In the genomic region with DNA sequence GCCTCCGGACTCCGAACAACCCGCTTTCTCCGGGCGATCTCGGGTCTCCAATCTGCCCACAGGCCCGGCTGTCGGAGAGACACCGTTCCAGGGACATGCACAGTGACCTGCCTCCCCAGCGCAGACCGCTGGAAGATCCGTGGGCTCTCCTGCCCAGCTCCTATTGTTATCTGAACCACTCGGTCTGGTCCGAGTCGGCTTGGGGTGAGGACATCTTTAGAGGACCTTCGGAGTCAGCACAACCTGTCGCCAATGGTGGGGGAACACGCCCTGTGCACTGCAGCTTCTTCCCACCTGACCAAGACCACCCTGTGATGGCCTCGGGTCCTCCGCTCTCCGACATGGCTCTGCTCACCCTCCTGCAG, we compare ENCODE assay signal across 8 mouse cellular contexts. TPM values are rescaled to one million over a fixed set of nuclear protein-coding genes. Genes with fewer than 3 reads are reported as not detected.
DNase-seq lines count a peak whose midpoint lies in the region; ATAC-seq and TF ChIP-seq lines count a peak whose summit lies in the region.
"Had no signal": no experiment of that assay in that cellular context is flagged by ENCODE, and none has a peak within 500 bp of the region (broad histone marks: within the 10 kb centered on the region; RNA-seq: fewer than 3 reads in every experiment).

No protein-coding gene starts in this region.

- no peak for DNase-seq in lung, postnatal 4 days
- DNase-seq in forebrain, postnatal 0 days: no peak
- no peak for DNase-seq in right cerebral cortex, postnatal 36 days (ENCODE audit: low spot score in 2 of 2)
- DNase-seq in left cerebral cortex, postnatal 36 days (ENCODE audit: low spot score in 2 of 2): no peak

- TF ChIP-seq CTCF in forebrain, postnatal 0 days (IDR thresholded peaks at IDR 0.05; ENCODE audit: low read depth): no peak

- 19% methylated on average over 21 of the region's 21 CpGs for WGBS in lung, embryonic 15.5 days
- 23% methylated on average over 21 of the region's 21 CpGs for WGBS in forebrain, postnatal 0 days
- WGBS in limb, embryonic 15.5 days: 28% methylated on average over 21 of the region's 21 CpGs
- WGBS in stomach, embryonic 14.5 days: 21% methylated on average over 19 of the region's 21 CpGs

- H3K9me3 ChIP-seq in lung, embryonic 15.5 days: no peaks in the 10 kb centered on the region
- H3K9me3 ChIP-seq in forebrain, postnatal 0 days (ENCODE audit: low read length): no peaks in the 10 kb centered on the region
- H3K9me3 ChIP-seq in limb, embryonic 15.5 days: no peaks in the 10 kb centered on the region
- no peaks in the 10 kb centered on the region for H3K9me3 ChIP-seq in stomach, embryonic 14.5 days (ENCODE audit: control insufficient read depth, low read depth, low read length)

- H3K4me2 ChIP-seq in lung, embryonic 15.5 days: peak overlapping the region; percentile 63
- peak overlapping the region; percentile 54 for H3K4me2 ChIP-seq in forebrain, postnatal 0 days (ENCODE audit: low read depth)
- H3K4me2 ChIP-seq in limb, embryonic 15.5 days: peak overlapping the region; percentile 66
- H3K4me2 ChIP-seq in stomach, embryonic 14.5 days (replicated peaks; ENCODE audit: low read depth, low read length): peak overlapping the region; percentile 45

- no peak overlapping the region for H3K27ac ChIP-seq in lung, embryonic 15.5 days
- no peak overlapping the region for H3K27ac ChIP-seq in forebrain, postnatal 0 days (ENCODE audit: low read depth, low read length)
- no peak overlapping the region for H3K27ac ChIP-seq in limb, embryonic 15.5 days
- no peak overlapping the region for H3K27ac ChIP-seq in stomach, embryonic 14.5 days (ENCODE audit: low read length)

- intact Hi-C loops in left cerebral cortex, postnatal 36 days (cut with DNase I): no loop called here

- peaks cover 12% of the 10 kb centered on the region; the same call in 1 of the 2 replicates for H3K4me1 ChIP-seq in lung, embryonic 15.5 days
- no peaks in the 10 kb centered on the region for H3K4me1 ChIP-seq in forebrain, postnatal 0 days (ENCODE audit: insufficient read depth)
- H3K4me1 ChIP-seq in limb, embryonic 15.5 days: peaks cover 20% of the 10 kb centered on the region
- H3K4me1 ChIP-seq in stomach, embryonic 14.5 days (ENCODE audit: control insufficient read depth, insufficient read depth, low read length): peaks cover 8% of the 10 kb centered on the region; the same call in 1 of the 2 replicates

- H3K36me3 ChIP-seq in lung, embryonic 15.5 days: no peaks in the 10 kb centered on the region
- no peaks in the 10 kb centered on the region for H3K36me3 ChIP-seq in forebrain, postnatal 0 days (ENCODE audit: insufficient read depth)
- H3K36me3 ChIP-seq in limb, embryonic 15.5 days: no peaks in the 10 kb centered on the region
- no peaks in the 10 kb centered on the region for H3K36me3 ChIP-seq in stomach, embryonic 14.5 days (ENCODE audit: control insufficient read depth, insufficient read depth, low read length)

- peak overlapping the region; percentile 33 for H3K4me3 ChIP-seq in lung, embryonic 15.5 days
- H3K4me3 ChIP-seq in forebrain, postnatal 0 days (ENCODE audit: low read depth, low read length): peak overlapping the region; percentile 30
- H3K4me3 ChIP-seq in limb, embryonic 15.5 days: peak overlapping the region; percentile 33
- H3K4me3 ChIP-seq in stomach, embryonic 14.5 days (ENCODE audit: low read depth, low read length): peak overlapping the region; percentile 27
- H3K4me3 ChIP-seq: myocyte had no signal

- ATAC-seq in lung, embryonic 15.5 days (ENCODE audit: borderline replicate concordance, extremely low read depth, low FRiP score, low TSS enrichment): no peak
- ATAC-seq in forebrain, postnatal 0 days: 0 out of 2 replicates have a peak, but pooled peaks have one; percentile 16
- no peak for ATAC-seq in limb, embryonic 15.5 days (ENCODE audit: insufficient number of reproducible peaks, low FRiP score, low TSS enrichment, low read depth)
- no peak for ATAC-seq in stomach, embryonic 14.5 days (ENCODE audit: insufficient number of reproducible peaks, insufficient read depth, low FRiP score, low read depth)

- peaks cover 34% of the 10 kb centered on the region for H3K27me3 ChIP-seq in lung, embryonic 15.5 days
- peaks cover 4% of the 10 kb centered on the region; the same call in 1 of the 2 replicates for H3K27me3 ChIP-seq in forebrain, postnatal 0 days (ENCODE audit: insufficient read depth, low read length)
- peaks cover 27% of the 10 kb centered on the region for H3K27me3 ChIP-seq in limb, embryonic 15.5 days
- peaks cover 5% of the 10 kb centered on the region; the same call in 1 of the 2 replicates for H3K27me3 ChIP-seq in stomach, embryonic 14.5 days (ENCODE audit: control insufficient read depth, insufficient read depth, low read length)

- H3K9ac ChIP-seq in lung, embryonic 15.5 days: 0 out of 2 replicates have a peak overlapping the region, but pooled peaks have one; percentile 3
- peak overlapping the region; percentile 43 for H3K9ac ChIP-seq in forebrain, postnatal 0 days
- 0 out of 2 replicates have a peak overlapping the region, but pooled peaks have one; percentile 7 for H3K9ac ChIP-seq in limb, embryonic 15.5 days
- 0 out of 2 replicates have a peak overlapping the region, but pooled peaks have one; percentile 14 for H3K9ac ChIP-seq in stomach, embryonic 14.5 days (replicated peaks; ENCODE audit: low read depth, low read length)

RNA-seq across cellular contexts. Expression of gene Zc3h12d, which starts 35.4 kb away (rescaled TPM):
- polyA plus RNA-seq in lung, embryonic 15.5 days (2015; fragmentation: Nextera tagmentation; extraction: Ambion mirVana): 0.14 and 0.23 TPM in 2 replicates
- total RNA-seq in forebrain, postnatal 0 days (2014; rRNA removed): 0.08 and 0.24 TPM in 2 replicates
- 0.09 and 0.21 TPM in 2 replicates for polyA plus RNA-seq in forebrain, postnatal 0 days (2015; fragmentation: Nextera tagmentation; extraction: Ambion mirVana)
- polyA plus RNA-seq in limb, embryonic 15.5 days (2015; fragmentation: Nextera tagmentation; extraction: Ambion mirVana): 0.12 and 0.37 TPM in 2 replicates
- 0.17 TPM in 1 of 2 replicates, not detected in the other for polyA plus RNA-seq in stomach, embryonic 14.5 days (2014; fragmentation: Nextera tagmentation; extraction: Ambion mirVana)
- total RNA-seq in left cerebral cortex, postnatal 36 days (2021): under 1 TPM in 1 of 2 experiments, not detected in 1; 0.12 TPM
- polyA plus RNA-seq: myocyte had no signal
